ENCODE assay signal across 17 mouse cellular contexts in genomic region chr4:123617727-123618389, GRCm38 (mm10).
DNase-seq lines count a peak whose midpoint lies in the region; ATAC-seq and TF ChIP-seq lines count a peak whose summit lies in the region.
"Had no signal": no experiment of that assay in that cellular context is flagged by ENCODE, and none has a peak within 500 bp of the region (broad histone marks: within the 10 kb centered on the region; RNA-seq: fewer than 3 reads in every experiment).

No protein-coding gene starts in this region.

- 78% methylated on average over 5 of the region's 5 CpGs for WGBS in heart, embryonic 11.5 days (ENCODE audit: insufficient replicate concordance)
- WGBS in limb, embryonic 15.5 days = 72% methylated on average over 5 of the region's 5 CpGs

- DNase-seq in heart, postnatal 25 days (ENCODE audit: low spot score) = no peak
- DNase-seq in layer of hippocampus, adult 2 months (ENCODE audit: low spot score in 2 of 2) = no peak
- no peak for DNase-seq in layer of hippocampus, postnatal 25 days (ENCODE audit: extremely low spot score in 1 of 2, low spot score in 1 of 2)
- no peak for DNase-seq in frontal cortex, adult 2 months (ENCODE audit: extremely low spot score in 1 of 2, low spot score in 1 of 2)
- DNase-seq: adrenal gland, postnatal 36 days; cerebellum, adult 9-11 months; gastrocnemius, postnatal 25 days; kidney, postnatal 36 days; lung, postnatal 14 days; right cerebral cortex, postnatal 25 days had no signal

- 0 out of 2 replicates have a peak overlapping the region, but pooled peaks have one; percentile 2 for H3K9ac ChIP-seq in heart, embryonic 11.5 days (ENCODE audit: low read depth, low read length)
- H3K9ac ChIP-seq in limb, embryonic 15.5 days = no peak overlapping the region
- H3K9ac ChIP-seq: neural tube, embryonic 13.5 days; stomach, embryonic 15.5 days had no signal

- H3K4me3 ChIP-seq in heart, embryonic 11.5 days (ENCODE audit: low read depth, low read length) = no peak overlapping the region
- no peak overlapping the region for H3K4me3 ChIP-seq in layer of hippocampus, adult 2 months
- no peak overlapping the region for H3K4me3 ChIP-seq in bone marrow macrophage, adult 2 months (ENCODE audit: insufficient read depth, low read length)
- no peak overlapping the region for H3K4me3 ChIP-seq in limb, embryonic 15.5 days
- H3K4me3 ChIP-seq: erythroblast, embryonic 14.5 days; neural tube, embryonic 13.5 days; stomach, embryonic 15.5 days had no signal

- no peak overlapping the region for H3K4me2 ChIP-seq in heart, embryonic 11.5 days
- no peak overlapping the region for H3K4me2 ChIP-seq in limb, embryonic 15.5 days
- H3K4me2 ChIP-seq: neural tube, embryonic 13.5 days; stomach, embryonic 15.5 days had no signal

- H3K4me1 ChIP-seq in heart, embryonic 11.5 days (ENCODE audit: control insufficient read depth, insufficient read depth, low read length) = peaks cover 37% of the 10 kb centered on the region
- H3K4me1 ChIP-seq in bone marrow macrophage, adult 2 months (ENCODE audit: control insufficient read depth, insufficient read depth, low read length) = peaks cover 35% of the 10 kb centered on the region
- 0 out of 2 replicates have a peak, but pooled peaks cover 7% of the 10 kb centered on the region for H3K4me1 ChIP-seq in limb, embryonic 15.5 days

- no peak for ATAC-seq in heart, embryonic 11.5 days (replicated peaks; ENCODE audit: insufficient number of reproducible peaks, low FRiP score, low TSS enrichment)
- ATAC-seq in limb, embryonic 15.5 days (ENCODE audit: insufficient number of reproducible peaks, low FRiP score, low TSS enrichment, low read depth) = no peak
- ATAC-seq in erythroblast, adult 5-6 weeks (replicated peaks; ENCODE audit: low FRiP score, poor library complexity, severe bottlenecking) = no peak

- TF ChIP-seq CTCF in layer of hippocampus, adult 2 months (conservative IDR thresholded peaks at IDR 0.05) = no peak
- no peak for TF ChIP-seq CTCF in bone marrow macrophage, adult 2 months (IDR thresholded peaks at IDR 0.05; ENCODE audit: low read depth, low read length)

- intact Hi-C loops in heart, postnatal 25 days (cut with DNase I) = no loop called here

- peak overlapping the region; percentile 81 for H3K27ac ChIP-seq in heart, embryonic 11.5 days (ENCODE audit: low read depth, low read length)
- H3K27ac ChIP-seq in layer of hippocampus, adult 2 months = peak overlapping the region; percentile 82
- H3K27ac ChIP-seq in bone marrow macrophage, adult 2 months (ENCODE audit: insufficient read depth, low read depth, low read length) = peak overlapping the region; percentile 38
- H3K27ac ChIP-seq in limb, embryonic 15.5 days = peak overlapping the region; percentile 44; the same call in 1 of the 2 replicates
- H3K27ac ChIP-seq: stomach, embryonic 15.5 days had no signal

- no peaks in the 10 kb centered on the region for H3K36me3 ChIP-seq in heart, embryonic 11.5 days (ENCODE audit: control insufficient read depth, insufficient read depth, low read length)
- H3K36me3 ChIP-seq in limb, embryonic 15.5 days = no peaks in the 10 kb centered on the region
- H3K36me3 ChIP-seq: stomach, embryonic 15.5 days had no signal

- no peaks in the 10 kb centered on the region for H3K9me3 ChIP-seq in heart, embryonic 11.5 days (replicated peaks; ENCODE audit: control insufficient read depth, low read length)
- no peaks in the 10 kb centered on the region for H3K9me3 ChIP-seq in limb, embryonic 15.5 days
- H3K9me3 ChIP-seq: neural tube, embryonic 13.5 days; stomach, embryonic 15.5 days had no signal

- no peaks in the 10 kb centered on the region for H3K27me3 ChIP-seq in heart, embryonic 11.5 days (ENCODE audit: control insufficient read depth, insufficient read depth, low read length)
- no peaks in the 10 kb centered on the region for H3K27me3 ChIP-seq in limb, embryonic 15.5 days
- H3K27me3 ChIP-seq: neural tube, embryonic 13.5 days; stomach, embryonic 15.5 days had no signal

- no peak for TF ChIP-seq POLR2A in bone marrow macrophage, adult 2 months (IDR thresholded peaks at IDR 0.05; ENCODE audit: borderline replicate concordance, low read depth, low read length)
